Mouse (Mus musculus) spleen, postnatal 0 days (tissue): ENCODE measurements around the gene Spef2. TPM values are rescaled to one million over a fixed set of nuclear protein-coding genes. Genes with fewer than 3 reads are reported as not detected.

Experiments
- polyA plus RNA-seq: library from polyadenylated mRNA; unstranded; fragments of >200 nt; fragmentation: Nextera tagmentation; extraction: Ambion mirVana; gene quantifications from 2 replicates; pipeline ENCODE4 v1.2.1, GENCODE M21; 2015

The Spef2 gene
- polyA plus RNA-seq: 0.13 and 0.31 TPM in 2 replicates

DNA sequence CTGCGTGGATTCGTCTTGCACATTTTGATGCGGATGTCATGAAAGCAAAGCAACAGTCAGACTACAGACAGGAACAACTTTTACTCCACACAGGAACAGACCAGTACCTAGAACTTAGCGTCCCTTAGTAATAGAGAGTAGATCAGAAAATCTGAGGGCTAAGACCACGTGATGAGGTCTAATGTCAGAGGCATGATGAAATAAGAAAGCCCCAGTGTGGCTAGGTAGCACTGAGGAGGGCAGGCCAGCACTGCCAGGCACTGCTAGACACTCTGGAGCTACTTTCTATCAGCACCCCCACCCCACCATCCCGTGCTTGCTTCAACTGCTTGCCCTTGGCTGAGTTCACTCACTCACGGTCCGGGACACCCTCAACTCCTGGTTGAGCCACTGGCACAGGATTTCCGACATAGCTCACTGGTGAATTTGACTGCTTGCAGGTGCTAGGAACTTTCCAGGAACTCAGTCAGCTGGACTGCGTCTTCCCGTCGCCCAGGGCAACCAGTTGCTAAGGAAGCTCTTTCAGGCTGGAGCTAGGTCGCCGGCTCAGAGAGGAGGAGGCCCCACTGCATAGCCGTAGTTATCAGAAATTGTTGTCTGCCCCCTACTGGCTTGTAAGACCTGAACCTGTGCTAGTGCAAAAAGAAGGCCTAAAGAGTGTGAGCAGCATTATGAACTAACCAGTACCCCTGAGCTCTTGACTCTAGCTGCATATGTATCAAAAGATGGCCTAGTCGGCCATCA is at the start of gene Spef2:
Gene Spef2, minus strand, starts transcription at position 510 of the 744 bp plus-strand sequence.

DNA sequence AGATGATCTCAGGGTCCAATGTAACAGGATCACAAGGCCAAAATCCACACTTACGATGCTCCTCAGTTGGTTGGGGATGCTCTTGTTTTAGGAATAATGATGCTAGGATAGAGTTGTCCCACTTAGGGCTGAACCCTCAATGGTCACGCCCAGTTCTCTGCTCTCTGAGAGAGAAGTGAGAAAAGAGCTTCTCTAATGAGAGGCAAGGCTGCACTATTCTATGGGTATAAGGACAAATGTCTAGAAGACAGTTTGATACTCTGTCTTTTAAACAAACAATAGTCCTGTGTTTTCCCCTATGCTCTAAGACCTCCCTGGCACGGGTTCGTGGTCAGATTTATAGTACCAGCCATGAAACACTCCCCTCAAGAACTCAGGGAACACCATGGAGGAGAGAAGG is 218.6 kb downstream of the Spef2 start, which contains the start of gene Il7r:
Gene Il7r, minus strand, starts transcription at position 101 of the 400 bp plus-strand sequence.

Other genes starting within 250 kb of the Spef2 start
- 3.6 and 6.9 TPM in 2 replicates for gene Il7r, start 218.7 kb downstream of the Spef2 start, polyA plus RNA-seq